Mouse (Mus musculus) heart, embryonic 14.5 days (tissue): ENCODE results near the gene Rdh13. TPM values are rescaled to one million over a fixed set of nuclear protein-coding genes. Genes with fewer than 3 reads are reported as not detected.

Source experiments
- microRNA-seq: library from miRNA; unstranded; fragments of <30 nt; microRNA quantifications from one replicate; pipeline ENCODE4, GENCODE M21; 2016
- polyA plus RNA-seq: library from polyadenylated mRNA; unstranded; fragments of >200 nt; fragmentation: Nextera tagmentation; extraction: Ambion mirVana; gene quantifications from 2 replicates; pipeline ENCODE4 v1.2.1, GENCODE M21; 2014

Rdh13 gene
- polyA plus RNA-seq, 1 experiment from 2014 or later, result 29.5 TPM

Small RNAs within 50 kb of the gene (microRNA-seq; reads per million reads assigned to microRNA genes)
- gene Gm24605, result not detected
- not detected for gene Gm24752
- gene Gm25349, result not detected

Other genes starting within 250 kb of the Rdh13 start
- gene Lilra5, start 207.9 kb downstream of the Rdh13 start, polyA plus RNA-seq, result 0.24 and 0.27 TPM in 2 replicates
- not detected in 2 replicates for gene Ncr1, start 107.9 kb downstream of the Rdh13 start, polyA plus RNA-seq
- 0.22 and 0.34 TPM in 2 replicates for gene Gp6, start 47.9 kb downstream of the Rdh13 start, polyA plus RNA-seq
- gene Eps8l1, start 15.0 kb upstream of the Rdh13 start, polyA plus RNA-seq, result 2.1 and 4.7 TPM in 2 replicates
- 41.7 and 47.7 TPM in 2 replicates for gene Ppp1r12c, start 56.0 kb upstream of the Rdh13 start, polyA plus RNA-seq
- gene Tnnt1, start 70.7 kb upstream of the Rdh13 start, polyA plus RNA-seq, result 479 and 551 TPM in 2 replicates
- 2,958 and 3,056 TPM in 2 replicates for gene Tnni3, start 78.6 kb upstream of the Rdh13 start, polyA plus RNA-seq
- 0.15 and 0.51 TPM in 2 replicates for gene Dnaaf3, start 86.8 kb upstream of the Rdh13 start, polyA plus RNA-seq
- gene Syt5, start 101.9 kb upstream of the Rdh13 start, polyA plus RNA-seq, result 0.55 and 0.78 TPM in 2 replicates
- gene Ptprh, start 158.4 kb upstream of the Rdh13 start, polyA plus RNA-seq, result not detected in 2 replicates
- 1.2 and 1.6 TPM in 2 replicates for gene Tmem86b, start 185.8 kb upstream of the Rdh13 start, polyA plus RNA-seq
- gene Ppp6r1, start 213.4 kb upstream of the Rdh13 start, polyA plus RNA-seq, result 7.1 and 8.1 TPM in 2 replicates
- 65.4 TPM in 2 replicates for gene Hspbp1, start 239.4 kb upstream of the Rdh13 start, polyA plus RNA-seq
- gene Brsk1, start 245.0 kb upstream of the Rdh13 start, polyA plus RNA-seq, result 1.3 and 1.4 TPM in 2 replicates